Mouse (Mus musculus): ENCODE results near the gene Icam2. TPM values are rescaled to one million over a fixed set of nuclear protein-coding genes. Genes with fewer than 3 reads are reported as not detected.

Icam2 gene
- 13.0 and 17.2 TPM in 2 replicates for polyA plus RNA-seq (2015; fragmentation: Nextera tagmentation; extraction: Ambion mirVana)

- no peaks in the 10 kb centered on the region for H3K4me1 ChIP-seq (replicated peaks)
- H3K4me2 ChIP-seq = no peak within 1 kb of the TSS
- no peaks in the 10 kb centered on the region for H3K36me3 ChIP-seq
- ATAC-seq (ENCODE audit: low FRiP score, low read depth) = no peak
- no peak within 1 kb of the TSS for H3K4me3 ChIP-seq
- H3K27ac ChIP-seq (replicated peaks) = no peak within 1 kb of the TSS
- no peaks in the 10 kb centered on the region for H3K9me3 ChIP-seq
- H3K9ac ChIP-seq = no peak within 1 kb of the TSS
- H3K27me3 ChIP-seq = no peaks in the 10 kb centered on the region
- 79% methylated on average over 6 of the region's 6 CpGs for WGBS
Observed at GRCm38 (mm10) chr11:106387791-106388216, at the start of gene Icam2. TSS of gene Icam2 (minus strand) at chr11:106388075.

- no peaks in the 10 kb centered on the region for H3K9me3 ChIP-seq
- no peaks in the 10 kb centered on the region for H3K4me1 ChIP-seq (replicated peaks)
- H3K36me3 ChIP-seq = no peaks in the 10 kb centered on the region
- no peak for ATAC-seq (ENCODE audit: low FRiP score, low read depth)
- H3K4me3 ChIP-seq = no peak overlapping the region
- H3K9ac ChIP-seq = no peak overlapping the region
- WGBS = 83% methylated on average over 2 of the region's 2 CpGs
- no peak overlapping the region for H3K27ac ChIP-seq (replicated peaks)
- H3K27me3 ChIP-seq = no peaks in the 10 kb centered on the region
- H3K4me2 ChIP-seq = no peak overlapping the region
Observed at GRCm38 (mm10) chr11:106437543-106437942, 49.7 kb upstream of the Icam2 start.

GRCm38 (mm10) chr11:106437039-106437438 lies 49.2 kb upstream of the Icam2 start:
- no peaks in the 10 kb centered on the region for H3K36me3 ChIP-seq
- H3K27ac ChIP-seq (replicated peaks) = no peak overlapping the region
- no peak for ATAC-seq (ENCODE audit: low FRiP score, low read depth)
- H3K4me3 ChIP-seq = no peak overlapping the region
- H3K9me3 ChIP-seq = no peaks in the 10 kb centered on the region
- no peaks in the 10 kb centered on the region for H3K4me1 ChIP-seq (replicated peaks)
- 91% methylated on average over 5 of the region's 5 CpGs for WGBS
- H3K4me2 ChIP-seq = no peak overlapping the region
- H3K27me3 ChIP-seq = no peaks in the 10 kb centered on the region
- H3K9ac ChIP-seq = no peak overlapping the region

GRCm38 (mm10) chr11:106430392-106430791 lies 42.5 kb upstream of the Icam2 start:
- no peak for ATAC-seq (ENCODE audit: low FRiP score, low read depth)
- Histone ChIP-seq H3K4me2 (no peak overlapping the region), H3K36me3 (peaks cover 7% of the 10 kb centered on the region; the same call in 1 of the 2 replicates), H3K9ac (no peak overlapping the region), H3K27me3 (no peaks in the 10 kb centered on the region), H3K4me1 (replicated peaks) (no peaks in the 10 kb centered on the region), H3K9me3 (no peaks in the 10 kb centered on the region), H3K4me3 (no peak overlapping the region), H3K27ac (replicated peaks) (no peak overlapping the region)
- WGBS = 91% methylated on average over 5 of the region's 5 CpGs

- H3K4me2 ChIP-seq = no peak overlapping the region
- no peak overlapping the region for H3K4me3 ChIP-seq
- no peaks in the 10 kb centered on the region for H3K9me3 ChIP-seq
- peaks cover 7% of the 10 kb centered on the region; the same call in 1 of the 2 replicates for H3K36me3 ChIP-seq
- no peak for ATAC-seq (ENCODE audit: low FRiP score, low read depth)
- no peaks in the 10 kb centered on the region for H3K4me1 ChIP-seq (replicated peaks)
- H3K9ac ChIP-seq = no peak overlapping the region
- H3K27ac ChIP-seq (replicated peaks) = no peak overlapping the region
- no peaks in the 10 kb centered on the region for H3K27me3 ChIP-seq
- WGBS = 83% methylated on average over 4 of the region's 4 CpGs
Observed at GRCm38 (mm10) chr11:106429689-106430088, 41.8 kb upstream of the Icam2 start.

- H3K4me3 ChIP-seq = no peak overlapping the region
- H3K9ac ChIP-seq = no peak overlapping the region
- no peaks in the 10 kb centered on the region for H3K27me3 ChIP-seq
- ATAC-seq (ENCODE audit: low FRiP score, low read depth) = no peak
- H3K36me3 ChIP-seq = peaks cover 7% of the 10 kb centered on the region; the same call in 1 of the 2 replicates
- WGBS = 97% methylated on average over 2 of the region's 2 CpGs
- no peaks in the 10 kb centered on the region for H3K9me3 ChIP-seq
- H3K4me2 ChIP-seq = no peak overlapping the region
- H3K27ac ChIP-seq (replicated peaks) = no peak overlapping the region
- no peaks in the 10 kb centered on the region for H3K4me1 ChIP-seq (replicated peaks)
Observed at GRCm38 (mm10) chr11:106428556-106428955, 40.7 kb upstream of the Icam2 start.

GRCm38 (mm10) chr11:106428106-106428505 lies 40.2 kb upstream of the Icam2 start:
- no peak overlapping the region for H3K4me2 ChIP-seq
- H3K9me3 ChIP-seq = no peaks in the 10 kb centered on the region
- no peak overlapping the region for H3K4me3 ChIP-seq
- peaks cover 10% of the 10 kb centered on the region; the same call in 1 of the 2 replicates for H3K36me3 ChIP-seq
- H3K4me1 ChIP-seq (replicated peaks) = no peaks in the 10 kb centered on the region
- ATAC-seq (ENCODE audit: low FRiP score, low read depth) = no peak
- no peaks in the 10 kb centered on the region for H3K27me3 ChIP-seq
- H3K27ac ChIP-seq (replicated peaks) = no peak overlapping the region
- H3K9ac ChIP-seq = no peak overlapping the region
- 90% methylated on average over 4 of the region's 4 CpGs for WGBS

GRCm38 (mm10) chr11:106426447-106426846 lies 38.6 kb upstream of the Icam2 start:
- Histone ChIP-seq H3K9me3 (no peaks in the 10 kb centered on the region), H3K4me2 (no peak overlapping the region), H3K4me1 (replicated peaks) (no peaks in the 10 kb centered on the region), H3K27ac (replicated peaks) (no peak overlapping the region), H3K27me3 (no peaks in the 10 kb centered on the region), H3K36me3 (peaks cover 10% of the 10 kb centered on the region; the same call in 1 of the 2 replicates), H3K9ac (no peak overlapping the region), H3K4me3 (no peak overlapping the region)
- WGBS = 94% methylated on average over 4 of the region's 4 CpGs
- no peak for ATAC-seq (ENCODE audit: low FRiP score, low read depth)

- WGBS = 92% methylated on average over 5 of the region's 5 CpGs
- Histone ChIP-seq H3K4me1 (replicated peaks) (no peaks in the 10 kb centered on the region), H3K27ac (replicated peaks) (no peak overlapping the region), H3K4me3 (no peak overlapping the region), H3K27me3 (no peaks in the 10 kb centered on the region), H3K36me3 (peaks cover 10% of the 10 kb centered on the region; the same call in 1 of the 2 replicates), H3K9me3 (no peaks in the 10 kb centered on the region), H3K9ac (no peak overlapping the region), H3K4me2 (no peak overlapping the region)
- no peak for ATAC-seq (ENCODE audit: low FRiP score, low read depth)
Observed at GRCm38 (mm10) chr11:106425201-106425600, 37.3 kb upstream of the Icam2 start.

GRCm38 (mm10) chr11:106419262-106420102 lies 31.6 kb upstream of the Icam2 start:
- Histone ChIP-seq H3K27ac (replicated peaks) (no peak overlapping the region), H3K9ac (no peak overlapping the region), H3K36me3 (peaks cover 2% of the 10 kb centered on the region; the same call in 1 of the 2 replicates), H3K27me3 (no peaks in the 10 kb centered on the region), H3K4me1 (replicated peaks) (no peaks in the 10 kb centered on the region), H3K4me2 (no peak overlapping the region), H3K4me3 (no peak overlapping the region), H3K9me3 (no peaks in the 10 kb centered on the region)
- 84% methylated on average over 9 of the region's 9 CpGs for WGBS
- no peak for ATAC-seq (ENCODE audit: low FRiP score, low read depth)

GRCm38 (mm10) chr11:106418622-106419196 lies 30.8 kb upstream of the Icam2 start:
- ATAC-seq (ENCODE audit: low FRiP score, low read depth) = peak; percentile 63; the same call in 1 of the 2 replicates
- WGBS = 41% methylated on average over 4 of the region's 4 CpGs

GRCm38 (mm10) chr11:106417860-106418259 lies 30.0 kb upstream of the Icam2 start:
- 82% methylated on average over 2 of the region's 2 CpGs for WGBS
- ATAC-seq (ENCODE audit: low FRiP score, low read depth) = no peak
- H3K9ac ChIP-seq = no peak overlapping the region
- peaks cover 11% of the 10 kb centered on the region for H3K36me3 ChIP-seq
- H3K4me3 ChIP-seq = no peak overlapping the region
- H3K4me2 ChIP-seq = no peak overlapping the region
- no peaks in the 10 kb centered on the region for H3K4me1 ChIP-seq (replicated peaks)
- no peaks in the 10 kb centered on the region for H3K9me3 ChIP-seq
- H3K27ac ChIP-seq (replicated peaks) = no peak overlapping the region
- no peaks in the 10 kb centered on the region for H3K27me3 ChIP-seq

More at GRCm38 (mm10) chr11:106418622-106419196, 30.8 kb upstream of the Icam2 start:
- Histone ChIP-seq H3K4me1 (replicated peaks) (no peaks in the 10 kb centered on the region), H3K27ac (replicated peaks) (no peak overlapping the region), H3K4me3 (no peak overlapping the region), H3K4me2 (no peak overlapping the region), H3K36me3 (peaks cover 7% of the 10 kb centered on the region), H3K9me3 (no peaks in the 10 kb centered on the region), H3K9ac (no peak overlapping the region), H3K27me3 (no peaks in the 10 kb centered on the region)

All from hindbrain, embryonic 15.5 days (tissue).